Mouse (Mus musculus) myocyte (in vitro differentiated cells): ENCODE results near the gene 4930404N11Rik. TPM values are rescaled to one million over a fixed set of nuclear protein-coding genes. Genes with fewer than 3 reads are reported as not detected.
A peak's percentile ranks its signal among the peaks of the same experiment; 100 is the strongest.

ENCODE experiments used
- H3K27me3 ChIP-seq: one replicate; pipeline ENCODE4 v1.6.1; 2011; ENCODE audit not compliant: control insufficient read depth, insufficient read depth, insufficient read length
- H3K36me3 ChIP-seq: one replicate; pipeline ENCODE4 v1.6.1; 2011; ENCODE audit not compliant: control insufficient read depth, insufficient read depth
- H3K4me2 ChIP-seq: one replicate; pipeline ENCODE4 v1.6.1; 2011; ENCODE audit warnings: low read depth, control low read depth
- H3K4me3 ChIP-seq: one replicate; pipeline ENCODE4 v1.5.1; 2011; ENCODE audit warnings: mild to moderate bottlenecking, control low read depth, moderate library complexity
- H3K79me2 ChIP-seq: one replicate; pipeline ENCODE4 v1.6.1; 2011; ENCODE audit not compliant: control insufficient read depth, insufficient read depth
- H3ac ChIP-seq: one replicate; pipeline ENCODE4 v1.6.1; 2011; ENCODE audit not compliant: control insufficient read depth, insufficient read length
- CEBPB ChIP-seq: IDR thresholded peaks from 2 replicates; pipeline ENCODE4 v1.6.1; 2011; ENCODE audit warnings: mild to moderate bottlenecking, moderate library complexity; ENCODE audit not compliant: poor library complexity, insufficient read depth, severe bottlenecking
- E2F4 ChIP-seq: IDR thresholded peaks from one replicate; pipeline ENCODE4 v1.6.1; 2011; ENCODE audit warnings: mild to moderate bottlenecking, control low read depth, moderate library complexity; ENCODE audit not compliant: insufficient read depth
- MAX ChIP-seq: IDR thresholded peaks from one replicate; pipeline ENCODE4 v1.6.1; 2011; ENCODE audit warnings: low read depth, mild to moderate bottlenecking, control low read depth
- MYOD1 ChIP-seq, 3 experiments: IDR thresholded peaks; one replicate each; pipeline ENCODE4 v1.6.1; 2011; ENCODE audit warnings: control low read depth in 2 of 3, low read depth in 2 of 3, mild to moderate bottlenecking in 2 of 3, moderate library complexity in 1 of 3; ENCODE audit not compliant: insufficient read length in 2 of 3, control insufficient read depth in 1 of 3
- MYOG ChIP-seq, 3 experiments: IDR thresholded peaks; one replicate each; pipeline ENCODE4 v1.6.1; 2011; ENCODE audit warnings: control low read depth in 2 of 3, low read depth in 2 of 3, mild to moderate bottlenecking in 2 of 3; ENCODE audit not compliant: insufficient read length in 2 of 3, control insufficient read depth in 1 of 3, insufficient read depth in 1 of 3
- POLR2A ChIP-seq: IDR thresholded peaks from one replicate; pipeline ENCODE4 v1.6.1; 2011; ENCODE audit warnings: low read depth, mild to moderate bottlenecking, control low read depth, moderate library complexity; ENCODE audit not compliant: insufficient read length
- POLR2AphosphoS2 ChIP-seq: IDR thresholded peaks from one replicate; pipeline ENCODE4 v1.6.1; 2011; ENCODE audit warnings: low read depth, control low read depth; ENCODE audit not compliant: insufficient read length
- REST ChIP-seq: IDR thresholded peaks from one replicate; pipeline ENCODE4 v1.6.1; 2011; ENCODE audit warnings: mild to moderate bottlenecking, control low read depth, moderate library complexity; ENCODE audit not compliant: insufficient read depth, insufficient read length
- SRF ChIP-seq: IDR thresholded peaks from one replicate; pipeline ENCODE4 v1.6.1; 2011; ENCODE audit warnings: low read depth; ENCODE audit not compliant: control insufficient read depth, insufficient read length
- TCF12 ChIP-seq: IDR thresholded peaks from one replicate; pipeline ENCODE4 v1.6.1; 2011; ENCODE audit warnings: mild to moderate bottlenecking, control low read depth; ENCODE audit not compliant: poor library complexity, insufficient read depth, severe bottlenecking
- TCF3 ChIP-seq: IDR thresholded peaks from one replicate; pipeline ENCODE4 v1.6.1; 2011; ENCODE audit warnings: low read depth, control low read depth; ENCODE audit not compliant: insufficient read length
- USF1 ChIP-seq: IDR thresholded peaks from one replicate; pipeline ENCODE4 v1.6.1; 2011; ENCODE audit warnings: low read depth, mild to moderate bottlenecking, control low read depth, moderate library complexity
- polyA plus RNA-seq: library from polyadenylated mRNA; unstranded; fragments of >200 nt; fragmentation: generic; extraction: Trizol; gene quantifications from one replicate; pipeline ENCODE4 v1.2.1, GENCODE M21; 2012; ENCODE audit warnings: missing spikeins

Gene 4930404N11Rik
- polyA plus RNA-seq, 1 experiment, result 0.92 TPM

DNA sequence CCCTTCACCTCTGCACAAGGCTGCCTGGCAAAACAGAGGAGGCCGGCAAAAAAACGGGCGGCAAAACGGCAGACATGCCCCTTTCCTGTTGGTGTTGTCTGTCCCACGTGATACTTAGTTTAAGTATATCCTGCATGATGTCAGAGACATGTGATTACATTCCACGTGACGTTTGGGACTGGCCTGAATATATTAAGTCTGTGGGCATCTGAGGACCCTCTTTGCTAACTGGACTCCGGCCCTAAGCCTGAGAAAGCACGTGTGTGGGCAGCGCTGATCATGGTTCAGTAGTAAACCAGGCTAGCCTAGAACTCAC lies 35.5 kb upstream of the 4930404N11Rik start:
- Histone ChIP-seq H3K36me3 (peaks cover 41% of the 10 kb centered on the region), H3K79me2 (no peaks in the 10 kb centered on the region), H3K4me3 (no peak overlapping the region), H3K4me2 (no peak overlapping the region), H3K27me3 (no peaks in the 10 kb centered on the region), H3ac (no peak overlapping the region)
- no peak for TF ChIP-seq SRF
- TF ChIP-seq POLR2AphosphoS2, result peak; percentile 34
- TF ChIP-seq CEBPB, result no peak
- TF ChIP-seq MYOD1 (IDR thresholded peaks at IDR 0.05; ENCODE audit: control insufficient read depth in 1 of 3, insufficient read length in 2 of 3, low read depth in 2 of 3), result no peak

DNA sequence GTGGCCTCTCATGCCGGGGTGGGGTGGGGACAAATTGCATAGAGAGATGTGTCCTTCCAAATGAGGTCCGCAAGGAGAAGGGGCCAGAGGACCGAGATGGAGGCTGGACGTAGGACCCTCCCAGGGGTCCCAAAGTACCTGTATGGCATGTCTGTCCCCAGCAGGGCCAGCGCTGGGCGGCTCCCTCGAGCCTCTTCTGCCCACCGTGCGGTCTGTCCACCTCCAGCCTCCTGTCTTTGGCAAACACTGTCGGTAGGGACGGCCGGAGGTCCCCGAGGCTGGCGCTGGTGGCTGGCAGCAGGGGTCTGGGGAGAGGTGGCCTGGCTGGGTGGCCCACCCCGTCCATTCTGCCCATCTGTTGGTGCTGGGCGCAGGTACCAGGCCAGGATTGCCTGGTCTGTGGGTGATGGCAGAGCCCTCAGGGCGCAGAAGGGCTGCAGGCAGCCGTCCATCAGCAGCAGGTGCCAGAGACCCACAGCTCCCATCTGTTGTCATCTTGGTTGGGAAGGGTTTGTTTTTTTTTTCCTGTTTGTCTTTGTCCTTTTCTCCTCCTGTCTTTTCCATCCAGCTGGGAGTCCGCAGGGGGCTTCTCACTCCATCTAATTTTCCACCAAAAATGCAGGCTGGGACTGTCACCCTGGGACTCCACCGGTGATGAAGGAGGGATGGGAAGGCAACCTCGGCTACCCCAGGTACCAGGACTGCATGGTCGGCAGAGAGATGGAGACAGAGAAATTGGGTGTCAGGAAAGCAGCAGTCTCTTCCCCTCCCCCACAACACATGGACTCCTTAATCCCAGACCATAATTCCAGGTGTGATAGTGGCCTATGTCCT lies 35.0 kb upstream of the 4930404N11Rik start:
- H3K4me2 ChIP-seq, result no peak overlapping the region

GRCm38 (mm10) chr10:81399798-81400308 lies 34.2 kb upstream of the 4930404N11Rik start:
- Histone ChIP-seq H3K36me3 (peaks cover 30% of the 10 kb centered on the region), H3K27me3 (no peaks in the 10 kb centered on the region), H3K79me2 (no peaks in the 10 kb centered on the region), H3K4me2 (no peak overlapping the region), H3ac (no peak overlapping the region), H3K4me3 (no peak overlapping the region)
- no peak for TF ChIP-seq REST
- no peak for TF ChIP-seq TCF12
- TF ChIP-seq TCF3, result no peak
- TF ChIP-seq CEBPB, result no peak
- no peak for TF ChIP-seq POLR2AphosphoS2
- no peak for TF ChIP-seq SRF
- TF ChIP-seq POLR2A, result no peak
- TF ChIP-seq MAX, result no peak
- no peak for TF ChIP-seq MYOG (IDR thresholded peaks at IDR 0.05; ENCODE audit: control insufficient read depth in 1 of 3, insufficient read depth in 1 of 3, insufficient read length in 2 of 3, low read depth in 2 of 3)
- TF ChIP-seq E2F4, result no peak
- no peak for TF ChIP-seq MYOD1 (IDR thresholded peaks at IDR 0.05; ENCODE audit: control insufficient read depth in 1 of 3, insufficient read length in 2 of 3, low read depth in 2 of 3)
- no peak for TF ChIP-seq USF1

More for the DNA sequence above, 35.0 kb upstream of the 4930404N11Rik start:
- no peak overlapping the region for H3K4me3 ChIP-seq
- no peaks in the 10 kb centered on the region for H3K79me2 ChIP-seq
- H3ac ChIP-seq, result no peak overlapping the region
- peak; percentile 52 for TF ChIP-seq POLR2AphosphoS2
- TF ChIP-seq POLR2A, result peak; percentile 9
- TF ChIP-seq TCF12, result no peak
- peaks cover 35% of the 10 kb centered on the region for H3K36me3 ChIP-seq
- H3K27me3 ChIP-seq, result no peaks in the 10 kb centered on the region

DNA sequence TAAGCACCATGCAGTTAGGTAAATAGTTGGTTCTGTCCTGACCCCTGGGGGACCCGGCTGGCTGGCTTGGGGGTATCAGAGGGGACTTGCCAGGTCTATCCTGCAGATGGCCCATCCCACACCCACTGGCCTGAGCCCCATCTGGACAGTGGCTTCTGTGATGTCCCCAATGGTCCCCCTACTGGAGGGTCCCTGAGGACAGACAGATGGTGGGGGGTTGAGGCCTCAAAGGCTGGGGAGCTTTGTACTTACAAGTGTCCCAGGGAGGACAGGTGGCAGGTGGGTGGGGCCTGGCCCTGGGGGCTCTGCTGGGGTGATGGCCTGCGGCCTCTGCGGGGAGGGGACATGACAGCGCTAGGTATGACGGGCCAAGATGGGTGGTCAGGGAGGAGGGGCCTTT lies 33.7 kb upstream of the 4930404N11Rik start:
- no peaks in the 10 kb centered on the region for H3K27me3 ChIP-seq
- no peaks in the 10 kb centered on the region for H3K79me2 ChIP-seq
- peaks cover 26% of the 10 kb centered on the region for H3K36me3 ChIP-seq
- H3K4me3 ChIP-seq, result no peak overlapping the region
- no peak overlapping the region for H3K4me2 ChIP-seq
- H3ac ChIP-seq, result no peak overlapping the region
- no peak for TF ChIP-seq MYOD1 (IDR thresholded peaks at IDR 0.05; ENCODE audit: control insufficient read depth in 1 of 3, insufficient read length in 2 of 3, low read depth in 2 of 3)
- TF ChIP-seq POLR2A, result no peak
- TF ChIP-seq MAX, result no peak
- no peak for TF ChIP-seq REST
- no peak for TF ChIP-seq POLR2AphosphoS2
- TF ChIP-seq CEBPB, result no peak
- TF ChIP-seq USF1, result no peak

DNA sequence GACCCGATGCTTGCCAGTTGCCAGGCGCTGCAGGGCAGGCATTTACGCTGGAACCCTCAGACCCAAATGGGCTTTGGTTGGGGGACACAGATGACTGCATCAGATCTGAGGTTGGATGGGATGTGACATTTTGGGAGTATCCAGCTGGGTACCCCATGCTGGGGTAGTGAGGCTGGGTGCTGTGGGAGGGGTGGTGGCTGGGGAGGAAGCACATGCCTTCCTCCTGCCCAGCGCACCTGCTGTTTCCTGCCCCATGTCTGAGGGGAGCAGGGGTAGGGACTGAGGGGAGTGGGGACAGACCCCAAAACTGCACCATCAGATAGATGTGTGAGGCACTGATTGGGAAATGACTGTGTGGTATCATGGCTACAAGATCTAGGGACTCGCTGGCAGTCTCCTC lies 31.1 kb upstream of the 4930404N11Rik start:
- no peak overlapping the region for H3K4me2 ChIP-seq
- peaks cover 18% of the 10 kb centered on the region for H3K36me3 ChIP-seq
- no peak overlapping the region for H3ac ChIP-seq
- H3K4me3 ChIP-seq, result no peak overlapping the region
- H3K79me2 ChIP-seq, result no peaks in the 10 kb centered on the region
- H3K27me3 ChIP-seq, result no peaks in the 10 kb centered on the region
- TF ChIP-seq TCF3 (no peak), POLR2AphosphoS2 (peak; percentile 49), MAX (no peak), MYOG (IDR thresholded peaks at IDR 0.05; ENCODE audit: control insufficient read depth in 1 of 3, insufficient read depth in 1 of 3, insufficient read length in 2 of 3, low read depth in 2 of 3) (no peak)

GRCm38 (mm10) chr10:81395865-81396264 lies 30.2 kb upstream of the 4930404N11Rik start:
- H3K4me2 ChIP-seq, result no peak overlapping the region
- TF ChIP-seq USF1 (no peak), TCF3 (no peak), MAX (no peak), MYOG (IDR thresholded peaks at IDR 0.05; ENCODE audit: control insufficient read depth in 1 of 3, insufficient read depth in 1 of 3, insufficient read length in 2 of 3, low read depth in 2 of 3) (no peak), MYOD1 (IDR thresholded peaks at IDR 0.05; ENCODE audit: control insufficient read depth in 1 of 3, insufficient read length in 2 of 3, low read depth in 2 of 3) (no peak)

More at GRCm38 (mm10) chr10:81395865-81396264, 30.2 kb upstream of the 4930404N11Rik start:
- no peak overlapping the region for H3ac ChIP-seq
- H3K27me3 ChIP-seq, result no peaks in the 10 kb centered on the region
- H3K36me3 ChIP-seq, result peaks cover 10% of the 10 kb centered on the region
- no peaks in the 10 kb centered on the region for H3K79me2 ChIP-seq
- H3K4me3 ChIP-seq, result no peak overlapping the region
